Mouse (Mus musculus) stomach, postnatal 0 days (tissue): ENCODE data around the gene Leng1. TPM values are rescaled to one million over a fixed set of nuclear protein-coding genes. Genes with fewer than 3 reads are reported as not detected.

ENCODE experiments used
- ATAC-seq: fragments of 200-750 bp; cut with Nextera tagmentation; 2 replicates; pipeline ENCODE4 v1.8.0; 2017; ENCODE audit not compliant: low FRiP score, low TSS enrichment
- DNase-seq: peaks from one replicate; pipeline ENCODE4 v3.0.0-alpha.2; 2016; ENCODE audit warnings: low spot score
- H3K27ac ChIP-seq: fragments of 300-500 bp; sonication (generic); replicated peaks from 2 replicates; pipeline ENCODE4 v1.5.1; 2014; ENCODE audit warnings: mild to moderate bottlenecking, control low read depth
- H3K27me3 ChIP-seq: fragments of 300-500 bp; sonication (generic); 2 replicates; pipeline ENCODE4 v1.6.1; 2014; ENCODE audit warnings: low read length; ENCODE audit not compliant: control insufficient read depth, insufficient read depth
- H3K36me3 ChIP-seq: fragments of 300-500 bp; sonication (generic); 2 replicates; pipeline ENCODE4 v1.6.1; 2014; ENCODE audit warnings: low read length, mixed read lengths; ENCODE audit not compliant: control insufficient read depth, insufficient read depth
- H3K4me1 ChIP-seq: fragments of 300-500 bp; sonication (generic); replicated peaks from 2 replicates; pipeline ENCODE4 v1.6.1; 2014; ENCODE audit warnings: antibody characterized with exemption; ENCODE audit not compliant: control insufficient read depth, insufficient read depth
- H3K4me2 ChIP-seq: fragments of 300-500 bp; sonication (generic); replicated peaks from 2 replicates; pipeline ENCODE4 v1.6.1; 2014; ENCODE audit warnings: low read depth, mild to moderate bottlenecking, control low read depth, moderate library complexity
- H3K4me3 ChIP-seq: fragments of 300-500 bp; sonication (generic); 2 replicates; pipeline ENCODE4 v1.5.1; 2014; ENCODE audit warnings: low read depth, low read length, control low read depth
- H3K9ac ChIP-seq: fragments of 300-500 bp; sonication (generic); 2 replicates; pipeline ENCODE4 v1.6.1; 2014; ENCODE audit warnings: mild to moderate bottlenecking, low read length, control low read depth, mixed read lengths
- H3K9me3 ChIP-seq: fragments of 300-500 bp; sonication (generic); 2 replicates; pipeline ENCODE4 v1.6.1; 2016; ENCODE audit warnings: low read length; ENCODE audit not compliant: control insufficient read depth
- CTCF ChIP-seq: IDR thresholded peaks from 2 replicates; pipeline ENCODE4 v1.5.1; 2016; ENCODE audit warnings: antibody characterized with exemption, low read depth, mild to moderate bottlenecking, moderate library complexity
- EP300 ChIP-seq: optimal IDR thresholded peaks from 2 replicates; pipeline ENCODE3; 2016; ENCODE audit warnings: antibody characterized with exemption
- WGBS: fragments of 180-500 bp; shearing (Covaris S2); extraction: QIAGEN DNeasy Blood & Tissue Kit; methylation state at CpG from one replicate; pipeline ENCODE4 v1.1.7; 2014; 5-methylcytosine and 5-hydroxymethylcytosine counted together
- polyA plus RNA-seq: library from polyadenylated mRNA; unstranded; fragments of >200 nt; fragmentation: Nextera tagmentation; extraction: Ambion mirVana; gene quantifications from 2 replicates; pipeline ENCODE4 v1.2.1, GENCODE M21; 2015

Gene Leng1
- polyA plus RNA-seq, 1 experiment from 2014 or later, result 11.7 TPM

GRCm38 (mm10) chr7:3684698-3685097 lies 19.1 kb upstream of the Leng1 start:
- Histone ChIP-seq H3K27me3 (no peaks in the 10 kb centered on the region), H3K4me3 (no peak overlapping the region), H3K4me1 (no peaks in the 10 kb centered on the region), H3K36me3 (peaks cover 4% of the 10 kb centered on the region; the same call in 1 of the 2 replicates), H3K9me3 (no peaks in the 10 kb centered on the region), H3K4me2 (no peak overlapping the region), H3K27ac (no peak overlapping the region), H3K9ac (no peak overlapping the region)
- 93% methylated on average over 8 of the region's 8 CpGs for WGBS
- DNase-seq (no peak), ATAC-seq (no peak)
- TF ChIP-seq EP300 (no peak), CTCF (no peak)

GRCm38 (mm10) chr7:3683908-3684550 lies 18.4 kb upstream of the Leng1 start:
- Histone ChIP-seq H3K4me2 (no peak overlapping the region), H3K4me3 (no peak overlapping the region), H3K27ac (no peak overlapping the region), H3K36me3 (peaks cover 4% of the 10 kb centered on the region; the same call in 1 of the 2 replicates), H3K4me1 (no peaks in the 10 kb centered on the region), H3K9ac (no peak overlapping the region), H3K27me3 (no peaks in the 10 kb centered on the region), H3K9me3 (no peaks in the 10 kb centered on the region)
- no peak for ATAC-seq
- WGBS, result 88% methylated on average over 10 of the region's 10 CpGs
- DNase-seq, result no peak
- TF ChIP-seq EP300 (no peak), CTCF (no peak)

GRCm38 (mm10) chr7:3677342-3677741 lies 11.7 kb upstream of the Leng1 start, which contains the start of gene Tmc4:
Tmc4 (minus strand) TSS chr7:3677553.
- Histone ChIP-seq H3K27me3 (no peaks in the 10 kb centered on the region), H3K4me3 (peak within 1 kb of the TSS; percentile 38), H3K27ac (peak within 1 kb of the TSS; percentile 30), H3K9ac (peak within 1 kb of the TSS; percentile 60), H3K4me1 (no peaks in the 10 kb centered on the region), H3K4me2 (peak within 1 kb of the TSS; percentile 57), H3K9me3 (no peaks in the 10 kb centered on the region), H3K36me3 (no peaks in the 10 kb centered on the region)
- ATAC-seq (peak; percentile 86), DNase-seq (peak; percentile 86)
- TF ChIP-seq CTCF, result peak; percentile 52
- no peak for TF ChIP-seq EP300
- WGBS, result 40% methylated on average over 9 of the region's 9 CpGs

- H3K9me3 ChIP-seq, result no peaks in the 10 kb centered on the region
- H3K9ac ChIP-seq, result peak overlapping the region; percentile 60
- no peak for TF ChIP-seq EP300
- TF ChIP-seq CTCF, result no peak
- ATAC-seq, result peak; percentile 77
- 71% methylated on average over 12 of the region's 12 CpGs for WGBS
- peak overlapping the region; percentile 30 for H3K27ac ChIP-seq
- H3K27me3 ChIP-seq, result no peaks in the 10 kb centered on the region
- H3K4me1 ChIP-seq, result no peaks in the 10 kb centered on the region
- H3K4me3 ChIP-seq, result peak overlapping the region; percentile 38
- DNase-seq, result peak; percentile 54
- H3K36me3 ChIP-seq, result no peaks in the 10 kb centered on the region
- peak overlapping the region; percentile 57 for H3K4me2 ChIP-seq
These were observed 10.7 kb upstream of the Leng1 start for GRCm38 (mm10) chr7:3676371-3676770.

- Histone ChIP-seq H3K4me1 (no peaks in the 10 kb centered on the region), H3K4me3 (no peak overlapping the region), H3K4me2 (no peak overlapping the region), H3K27ac (0 out of 2 replicates have a peak overlapping the region, but pooled peaks have one; percentile 30), H3K27me3 (no peaks in the 10 kb centered on the region), H3K9me3 (no peaks in the 10 kb centered on the region), H3K36me3 (no peaks in the 10 kb centered on the region), H3K9ac (no peak overlapping the region)
- DNase-seq (no peak), ATAC-seq (no peak)
- WGBS, result 70% methylated on average over 3 of the region's 3 CpGs
- TF ChIP-seq CTCF, result no peak
- TF ChIP-seq EP300, result no peak
These were observed 9.5 kb upstream of the Leng1 start for GRCm38 (mm10) chr7:3675228-3675548.

- no peak overlapping the region for H3K4me2 ChIP-seq
- H3K36me3 ChIP-seq, result no peaks in the 10 kb centered on the region
- TF ChIP-seq CTCF (peak; percentile 91), EP300 (no peak)
- H3K9me3 ChIP-seq, result no peaks in the 10 kb centered on the region
- no peak overlapping the region for H3K4me3 ChIP-seq
- DNase-seq (peak; percentile 87), ATAC-seq (peak; percentile 75)
- no peak overlapping the region for H3K9ac ChIP-seq
- H3K4me1 ChIP-seq, result no peaks in the 10 kb centered on the region
- no peaks in the 10 kb centered on the region for H3K27me3 ChIP-seq
- 67% methylated on average over 10 of the region's 10 CpGs for WGBS
- 0 out of 2 replicates have a peak overlapping the region, but pooled peaks have one; percentile 30 for H3K27ac ChIP-seq
These were observed 9.0 kb upstream of the Leng1 start for GRCm38 (mm10) chr7:3674507-3675227.
